Mouse (Mus musculus): Measurements from ENCODE around the gene Tep1.
A peak's percentile ranks its signal among the peaks of the same experiment; 100 is the strongest.
"Not testable (repeated sequence)": the region's sequence is repeated elsewhere in the genome, so short reads cannot be mapped to it uniquely, and the experiment has no call there.

Tep1 gene

DNA sequence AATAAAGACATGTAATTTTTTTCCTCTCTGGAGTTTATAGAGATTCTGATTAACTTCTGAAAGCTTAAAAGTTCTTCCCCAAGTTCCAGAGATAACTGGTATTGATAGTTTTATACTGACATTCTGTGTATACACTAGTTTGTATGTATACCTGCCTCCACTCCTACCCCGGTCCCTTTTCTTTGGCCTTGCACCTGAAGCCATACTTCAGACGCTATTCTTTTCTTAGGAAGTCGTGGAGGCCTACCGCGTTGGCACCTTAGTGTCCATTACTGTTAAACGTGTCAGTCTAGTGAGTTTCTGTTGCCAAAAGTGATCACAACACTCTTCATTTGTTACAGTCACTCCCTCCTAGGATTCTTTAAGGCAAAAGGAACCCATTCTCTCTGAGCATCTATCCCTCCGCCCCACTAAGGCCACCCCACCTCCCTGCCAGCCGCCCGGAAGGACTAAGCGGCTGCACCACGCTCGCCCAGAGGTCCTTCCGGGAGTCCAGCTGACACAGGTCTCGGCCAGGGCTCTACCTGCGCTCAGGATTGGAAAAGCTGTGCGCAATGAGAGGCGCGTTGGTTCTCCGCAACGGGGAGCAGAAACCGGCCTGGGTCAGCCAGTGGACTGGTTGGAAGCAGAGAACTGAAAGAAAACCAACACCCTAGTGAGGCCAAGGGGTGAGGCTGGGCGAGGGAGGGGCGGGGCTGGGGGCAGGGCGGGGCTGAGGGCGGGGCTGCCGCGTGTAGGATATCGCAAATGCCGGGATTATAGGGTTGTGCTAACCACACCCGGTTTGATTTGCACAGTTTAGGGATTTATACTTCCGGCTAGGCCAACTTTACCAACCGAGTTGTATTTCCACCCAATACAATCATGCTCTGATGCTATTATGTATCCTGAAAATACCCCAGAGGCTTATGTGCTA lies at the start of gene Tep1:
Tep1 (minus strand) TSS at position 672 of the 916 bp plus-strand sequence.
- DNase-seq (ENCODE audit: low read depth, low spot score), result peak; percentile 68

GRCm38 (mm10) chr14:50911356-50911755 lies 41.0 kb upstream of the Tep1 start:
- no peak for DNase-seq (ENCODE audit: low read depth, low spot score)

DNA sequence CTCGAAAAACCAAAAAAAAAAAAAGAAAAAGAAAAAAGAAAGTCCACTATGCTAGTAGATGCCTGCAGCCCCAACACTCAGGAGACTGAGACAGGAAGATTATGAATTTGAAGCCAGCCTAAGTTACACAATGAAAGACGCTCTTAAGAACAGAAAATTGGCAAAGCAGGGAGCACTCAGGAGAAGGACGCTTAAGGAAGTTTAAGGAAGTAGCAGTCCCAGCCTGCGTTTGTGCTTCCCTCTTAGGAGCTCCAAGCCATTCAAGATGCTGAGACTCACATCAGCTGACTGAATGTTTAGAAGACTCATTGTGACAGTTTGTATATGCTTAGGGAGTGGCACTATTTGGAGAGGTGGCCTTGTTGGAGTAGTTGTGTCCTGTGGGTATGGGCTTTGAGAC lies 37.8 kb upstream of the Tep1 start:
- no peak for DNase-seq (ENCODE audit: low read depth, low spot score)

DNA sequence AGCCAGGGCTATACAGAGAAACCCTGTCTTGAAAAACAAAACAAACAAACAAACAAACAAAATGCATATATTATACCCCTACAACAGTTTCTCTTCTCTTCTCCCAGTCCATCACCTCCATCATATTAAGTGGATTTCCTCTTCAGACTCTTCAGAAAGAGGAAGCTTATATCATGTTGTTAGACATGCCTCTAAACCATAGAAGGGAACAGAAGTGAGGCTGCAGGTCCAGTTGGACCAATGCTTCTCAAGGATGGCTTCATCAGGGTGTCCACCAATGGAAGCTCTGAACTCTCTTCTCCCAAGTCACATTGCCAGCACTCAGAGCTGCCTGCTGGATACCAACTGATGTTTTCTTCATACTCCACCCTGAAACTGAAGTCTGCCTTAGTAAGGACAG lies 35.0 kb upstream of the Tep1 start:
- not testable (repeated sequence) for DNase-seq (ENCODE audit: low read depth, low spot score)

- no peak for DNase-seq (ENCODE audit: low read depth, low spot score)
Measured at GRCm38 (mm10) chr14:50904828-50905129, 34.4 kb upstream of the Tep1 start.

- no peak for DNase-seq (ENCODE audit: low read depth, low spot score)
Measured at GRCm38 (mm10) chr14:50903973-50904827, 33.8 kb upstream of the Tep1 start.

DNA sequence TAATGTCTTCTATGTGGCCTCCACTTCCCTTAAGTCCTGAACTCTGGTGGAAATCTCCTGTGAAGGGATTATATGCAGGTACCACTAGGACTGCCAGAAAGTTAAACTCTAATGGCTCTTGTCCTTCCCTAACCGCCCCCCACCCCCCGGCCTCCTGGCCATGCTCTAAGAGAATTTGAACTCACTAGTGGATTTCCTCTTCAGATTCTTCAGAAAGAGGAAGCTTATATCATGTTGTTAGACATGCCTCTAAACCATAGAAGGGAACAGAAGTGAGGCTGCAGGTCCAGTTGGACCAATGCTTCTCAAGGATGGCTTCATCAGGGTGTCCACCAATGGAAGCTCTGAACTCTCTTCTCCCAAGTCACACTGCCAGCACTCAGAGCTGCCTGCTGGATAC lies 27.6 kb upstream of the Tep1 start:
- not testable (repeated sequence) for DNase-seq (ENCODE audit: low read depth, low spot score)

GRCm38 (mm10) chr14:50897374-50897765 lies 27.0 kb upstream of the Tep1 start, which contains the start of gene Klhl33:
Gene Klhl33 (minus strand): TSS chr14:50897507.
- DNase-seq (ENCODE audit: low read depth, low spot score), result no peak

DNA sequence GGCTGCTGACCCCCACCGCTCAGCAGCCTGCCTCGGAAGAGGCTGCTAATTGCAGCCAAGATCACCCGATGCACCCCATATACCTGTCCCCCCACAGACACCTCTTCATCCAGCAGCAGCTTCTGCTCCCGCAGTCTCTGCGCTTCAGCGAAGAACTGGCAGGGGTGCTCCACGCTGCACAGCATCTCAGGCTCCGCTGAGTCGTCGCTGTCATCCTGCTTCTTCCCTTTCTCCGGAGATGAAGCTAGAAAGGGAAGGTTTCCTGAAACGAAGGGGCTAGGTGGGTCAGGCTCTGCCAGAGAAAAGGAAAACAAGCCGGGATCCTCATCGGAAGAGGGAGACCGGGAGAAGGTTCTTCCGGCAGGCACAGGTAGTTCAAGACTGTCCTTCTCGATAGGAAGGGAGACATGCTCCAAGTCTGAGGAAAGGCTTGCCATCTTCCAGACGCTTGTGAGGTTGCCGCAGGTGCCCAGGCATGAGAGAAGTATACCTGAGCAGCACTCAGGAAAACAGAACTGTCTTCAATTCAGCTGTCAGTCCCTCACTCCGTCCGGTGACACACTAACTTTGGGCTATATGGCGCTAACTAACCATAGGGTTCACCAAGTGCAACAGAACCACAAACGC lies 26.5 kb upstream of the Tep1 start:
- no peak for DNase-seq (ENCODE audit: low read depth, low spot score)

DNA sequence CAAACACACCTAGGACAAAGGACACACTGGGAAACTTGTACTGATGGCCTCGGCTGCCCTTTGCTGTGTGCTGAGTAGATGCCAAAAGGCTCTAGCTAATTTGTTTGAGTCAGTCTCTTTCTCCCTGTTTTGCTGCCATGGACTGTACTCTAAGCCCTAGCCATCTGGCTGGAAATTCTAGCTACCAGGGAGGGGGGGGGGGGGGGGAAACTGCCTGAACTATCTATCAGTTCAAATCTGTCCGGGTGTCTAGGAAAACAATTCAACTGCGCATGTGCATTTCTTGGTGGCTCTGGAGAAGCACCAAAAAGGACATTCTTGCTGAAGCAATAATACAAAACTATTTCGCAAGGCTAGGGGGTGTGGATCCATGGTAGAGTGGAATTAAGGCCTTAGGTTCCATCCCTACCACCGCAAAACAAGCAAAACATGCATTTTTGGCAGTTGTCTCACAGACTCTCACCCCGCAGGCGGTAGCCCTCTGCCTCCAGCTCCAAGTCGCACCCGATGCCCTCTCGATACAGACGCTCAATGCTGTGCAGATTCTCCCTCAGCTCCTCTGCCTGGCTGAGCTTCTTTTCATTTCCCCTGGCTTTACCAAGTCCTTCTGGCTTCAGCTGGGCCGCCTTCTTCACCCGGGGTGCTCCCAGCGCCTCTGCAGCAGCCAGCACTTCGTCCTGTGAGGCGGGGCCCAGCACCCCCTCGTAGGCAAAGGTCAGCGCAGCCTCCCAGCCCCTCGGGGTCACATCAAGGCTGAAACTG lies 25.8 kb upstream of the Tep1 start:
- DNase-seq (ENCODE audit: low read depth, low spot score), result peak; percentile 33

DNA sequence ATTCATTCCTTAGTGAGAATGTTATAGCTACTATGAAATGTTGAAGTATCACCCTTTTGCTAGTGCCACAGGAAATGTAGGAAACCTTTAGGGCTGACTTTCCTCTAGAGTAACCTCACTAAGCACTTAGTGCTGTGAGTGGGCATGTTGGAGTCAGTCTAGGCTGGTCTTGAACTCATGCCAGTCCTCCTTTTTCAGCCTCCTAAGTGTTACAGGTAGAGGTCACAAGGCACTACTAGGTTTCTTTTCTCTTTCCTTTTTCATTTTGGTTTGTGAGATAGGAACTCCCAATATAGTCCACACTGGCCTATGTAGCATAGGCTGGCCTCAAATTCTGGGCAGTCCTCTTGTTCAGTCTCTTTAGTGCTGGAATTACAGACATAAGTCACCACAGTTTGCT lies 25.0 kb upstream of the Tep1 start:
- no peak for DNase-seq (ENCODE audit: low read depth, low spot score)

- no peak for DNase-seq (ENCODE audit: low read depth, low spot score)
Measured at GRCm38 (mm10) chr14:50892541-50893459, 22.4 kb upstream of the Tep1 start.

DNA sequence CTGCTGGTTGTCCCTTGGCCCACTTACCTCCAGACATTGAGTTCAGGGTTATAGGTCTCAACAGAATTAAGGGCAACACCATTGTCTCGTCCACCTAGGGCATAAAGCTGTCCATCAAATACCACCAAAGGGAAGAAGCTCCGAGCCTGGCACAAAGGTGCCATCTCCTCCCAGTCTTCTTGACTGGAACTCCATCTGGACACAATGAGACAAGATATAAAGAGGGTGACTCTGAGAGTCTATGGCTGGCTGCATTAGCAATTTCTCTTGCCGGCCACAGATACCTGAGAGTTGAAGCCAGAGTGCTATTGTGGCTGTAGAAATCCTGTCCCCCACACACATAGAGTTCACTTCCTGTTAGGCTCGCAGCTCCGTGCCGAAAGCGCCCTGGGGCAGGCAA lies 21.7 kb upstream of the Tep1 start:
- no peak for DNase-seq (ENCODE audit: low read depth, low spot score)

DNA sequence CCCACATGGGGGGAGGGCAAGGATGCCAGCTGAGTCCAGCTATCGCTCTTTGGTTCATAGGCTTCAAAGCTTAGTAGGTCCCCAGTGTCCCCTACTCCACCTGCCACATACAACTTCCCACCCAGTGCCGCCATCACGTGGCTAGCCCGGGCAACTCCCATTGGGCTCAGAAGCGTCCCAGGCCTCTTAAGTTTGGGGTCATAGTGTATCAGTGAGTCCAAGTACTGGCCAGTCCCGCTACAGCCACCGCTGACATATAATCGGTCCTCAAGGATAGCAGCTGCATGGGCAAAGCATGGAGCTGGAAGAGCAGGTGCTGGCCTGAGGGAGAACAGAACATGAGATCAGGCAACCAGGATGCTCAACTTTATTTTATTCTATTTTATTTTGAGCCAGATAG lies 21.3 kb upstream of the Tep1 start:
- no peak for DNase-seq (ENCODE audit: low read depth, low spot score)

- DNase-seq (ENCODE audit: low read depth, low spot score), result no peak
Measured at GRCm38 (mm10) chr14:50876236-50876950, 6.0 kb upstream of the Tep1 start.

- DNase-seq (ENCODE audit: low read depth, low spot score), result no peak
Measured at GRCm38 (mm10) chr14:50875591-50876230, 5.4 kb upstream of the Tep1 start.

GRCm38 (mm10) chr14:50875175-50875574 lies 4.8 kb upstream of the Tep1 start:
- DNase-seq (ENCODE audit: low read depth, low spot score), result no peak

DNA sequence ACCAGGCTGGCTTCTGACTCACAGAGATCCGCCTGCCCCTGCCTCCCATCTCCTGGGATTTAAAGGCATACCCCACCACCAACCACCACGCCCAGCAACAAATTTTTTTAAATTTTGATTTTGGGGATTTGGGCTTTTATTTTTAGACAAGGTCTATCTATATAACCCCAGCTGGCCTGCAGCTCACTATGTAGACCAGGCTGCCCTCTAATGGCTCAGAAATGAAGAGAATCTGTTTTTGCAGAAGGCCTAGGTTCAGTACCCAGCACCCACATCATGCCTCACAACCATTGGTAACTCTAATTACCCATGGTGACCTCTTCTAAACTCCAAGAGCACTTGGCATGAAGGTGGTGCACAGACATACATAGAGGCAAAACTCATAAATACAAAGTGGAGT lies 924 bp upstream of the Tep1 start:
- no peak for DNase-seq (ENCODE audit: low read depth, low spot score)

- no peak for DNase-seq (ENCODE audit: low read depth, low spot score)
Measured at GRCm38 (mm10) chr14:50870805-50871143, 414 bp upstream of the Tep1 start.

All from retina, adult 2 months (tissue).